Mouse (Mus musculus) kidney, embryonic 16.5 days (tissue): ENCODE results near the gene Dnal1. TPM values are rescaled to one million over a fixed set of nuclear protein-coding genes. Genes with fewer than 3 reads are reported as not detected.
A peak's percentile ranks its signal among the peaks of the same experiment; 100 is the strongest.

Experiments
- ATAC-seq: fragments of 200-750 bp; cut with Nextera tagmentation; 2 replicates; pipeline ENCODE4 v1.8.0; 2017; ENCODE audit warnings: moderate TSS enrichment; ENCODE audit not compliant: low FRiP score, low TSS enrichment
- H3K27ac ChIP-seq: fragments of 300-500 bp; sonication (generic); 2 replicates; pipeline ENCODE4 v1.5.1; 2014; ENCODE audit warnings: low read length
- H3K27me3 ChIP-seq: fragments of 300-500 bp; sonication (generic); 2 replicates; pipeline ENCODE4 v1.6.1; 2014; ENCODE audit warnings: low read length, control low read depth, mixed read lengths; ENCODE audit not compliant: insufficient read depth
- H3K36me3 ChIP-seq: fragments of 300-500 bp; sonication (generic); 2 replicates; pipeline ENCODE4 v1.6.1; 2014; ENCODE audit warnings: low read length, control low read depth, mixed read lengths; ENCODE audit not compliant: insufficient read depth
- H3K4me1 ChIP-seq: fragments of 300-500 bp; sonication (generic); 2 replicates; pipeline ENCODE4 v1.6.1; 2014; ENCODE audit warnings: low read length, control low read depth, mixed read lengths; ENCODE audit not compliant: insufficient read depth
- H3K4me2 ChIP-seq: fragments of 300-500 bp; sonication (generic); replicated peaks from 2 replicates; pipeline ENCODE4 v1.6.1; 2014; ENCODE audit warnings: low read depth, low read length
- H3K4me3 ChIP-seq: fragments of 300-500 bp; sonication (generic); 2 replicates; pipeline ENCODE4 v1.5.1; 2014; ENCODE audit warnings: mild to moderate bottlenecking, low read length
- H3K9ac ChIP-seq: fragments of 300-500 bp; sonication (generic); replicated peaks from 2 replicates; pipeline ENCODE4 v1.6.1; 2014; ENCODE audit warnings: low read length
- H3K9me3 ChIP-seq: fragments of 300-500 bp; sonication (generic); 2 replicates; pipeline ENCODE4 v1.6.1; 2016; ENCODE audit warnings: low read length, control low read depth
- WGBS: fragments of 180-500 bp; shearing (Covaris S2); extraction: QIAGEN DNeasy Blood & Tissue Kit; methylation state at CpG from one replicate; pipeline ENCODE4 v1.1.7; 2014; 5-methylcytosine and 5-hydroxymethylcytosine counted together
- polyA plus RNA-seq: library from polyadenylated mRNA; unstranded; fragments of >200 nt; fragmentation: Nextera tagmentation; extraction: Ambion mirVana; gene quantifications from 2 replicates; pipeline ENCODE4 v1.2.1, GENCODE M21; 2015

The Dnal1 gene
- polyA plus RNA-seq, 1 experiment from 2014 or later: 4.2 TPM

- Histone ChIP-seq H3K4me3 (no peak overlapping the region), H3K4me2 (no peak overlapping the region), H3K9ac (no peak overlapping the region), H3K4me1 (peaks cover 80% of the 10 kb centered on the region), H3K27ac (0 out of 2 replicates have a peak overlapping the region, but pooled peaks have one; percentile 13), H3K27me3 (no peaks in the 10 kb centered on the region), H3K36me3 (peaks cover under 1% of the 10 kb centered on the region), H3K9me3 (no peaks in the 10 kb centered on the region)
- 53% methylated on average over 10 of the region's 10 CpGs for WGBS
- ATAC-seq: no peak
Measured at GRCm38 (mm10) chr12:84178652-84179445, 64.7 kb downstream of the Dnal1 start.

- no peak for ATAC-seq
- WGBS: 54% methylated on average over 3 of the region's 3 CpGs
- Histone ChIP-seq H3K27ac (peak overlapping the region; percentile 57), H3K27me3 (no peaks in the 10 kb centered on the region), H3K4me2 (no peak overlapping the region), H3K9ac (peak overlapping the region; percentile 30; the same call in 1 of the 2 replicates), H3K4me3 (no peak overlapping the region), H3K4me1 (peaks cover 68% of the 10 kb centered on the region), H3K36me3 (no peaks in the 10 kb centered on the region), H3K9me3 (no peaks in the 10 kb centered on the region)
Measured at GRCm38 (mm10) chr12:84180090-84180489, 65.9 kb downstream of the Dnal1 start.

DNA sequence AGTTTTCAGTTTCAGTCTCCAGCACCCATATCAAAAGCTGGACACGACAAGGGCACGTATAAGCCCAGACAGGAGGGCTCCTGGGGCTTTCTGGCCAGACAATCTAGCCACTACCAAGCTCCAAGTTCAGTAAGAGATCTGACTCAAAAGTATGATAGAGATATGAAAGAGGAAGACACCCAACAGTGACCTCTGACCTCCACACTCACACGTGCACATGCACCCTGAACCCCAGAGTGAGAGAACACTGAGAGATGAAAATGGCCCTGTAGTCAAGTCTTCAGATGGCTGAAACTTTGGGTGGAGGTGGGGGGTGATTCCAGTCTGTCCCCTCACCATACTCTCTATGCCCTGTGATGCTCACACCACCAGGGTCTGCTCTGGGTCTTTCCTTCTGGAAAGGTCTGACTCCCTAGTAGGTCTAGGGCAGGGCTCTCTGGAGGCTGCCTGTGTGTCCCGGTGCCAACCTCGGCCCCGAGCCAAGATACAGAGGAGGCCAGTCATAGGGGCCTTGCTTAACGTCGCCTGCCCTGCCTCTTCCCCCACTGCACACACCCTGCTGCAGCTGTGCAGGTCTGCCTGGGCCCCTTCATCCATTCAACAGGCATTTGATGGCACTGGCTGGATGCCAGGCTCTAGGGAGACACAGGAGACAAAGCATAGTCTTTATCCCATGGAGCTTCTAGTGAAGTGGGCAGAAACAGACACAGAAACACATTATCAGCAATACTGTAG is 66.7 kb downstream of the Dnal1 start:
- ATAC-seq: peak; percentile 73
- 69% methylated on average over 8 of the region's 8 CpGs for WGBS
- H3K4me1 ChIP-seq: peaks cover 63% of the 10 kb centered on the region
- no peaks in the 10 kb centered on the region for H3K27me3 ChIP-seq
- H3K27ac ChIP-seq: peak overlapping the region; percentile 32
- no peaks in the 10 kb centered on the region for H3K36me3 ChIP-seq
- H3K9ac ChIP-seq: 0 out of 2 replicates have a peak overlapping the region, but pooled peaks have one; percentile 30
- no peak overlapping the region for H3K4me2 ChIP-seq
- H3K4me3 ChIP-seq: no peak overlapping the region
- H3K9me3 ChIP-seq: no peaks in the 10 kb centered on the region

DNA sequence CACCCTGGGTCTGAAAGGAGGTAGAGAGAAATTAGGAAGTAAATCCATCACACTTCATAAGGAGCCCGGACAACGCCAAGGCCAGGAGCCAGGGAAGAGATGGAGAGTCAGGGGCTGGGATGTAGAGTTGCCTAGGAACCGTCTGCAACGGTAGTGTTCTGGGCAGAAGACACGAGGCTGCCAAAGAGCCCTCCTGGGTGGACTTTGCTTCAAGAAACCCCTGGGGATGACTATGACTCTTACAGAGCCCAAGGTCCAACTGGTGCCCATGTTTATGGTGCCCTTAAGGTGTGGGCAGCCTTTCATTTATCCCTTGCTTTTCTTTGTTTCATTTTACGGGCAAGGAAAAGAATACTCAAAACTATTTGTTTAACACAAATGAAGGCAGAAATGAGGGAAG is 67.8 kb downstream of the Dnal1 start:
- no peak overlapping the region for H3K9ac ChIP-seq
- no peaks in the 10 kb centered on the region for H3K27me3 ChIP-seq
- 72% methylated on average over 6 of the region's 6 CpGs for WGBS
- no peaks in the 10 kb centered on the region for H3K36me3 ChIP-seq
- no peak overlapping the region for H3K4me2 ChIP-seq
- ATAC-seq: no peak
- H3K4me3 ChIP-seq: no peak overlapping the region
- no peaks in the 10 kb centered on the region for H3K9me3 ChIP-seq
- H3K27ac ChIP-seq: no peak overlapping the region
- H3K4me1 ChIP-seq: peaks cover 61% of the 10 kb centered on the region

DNA sequence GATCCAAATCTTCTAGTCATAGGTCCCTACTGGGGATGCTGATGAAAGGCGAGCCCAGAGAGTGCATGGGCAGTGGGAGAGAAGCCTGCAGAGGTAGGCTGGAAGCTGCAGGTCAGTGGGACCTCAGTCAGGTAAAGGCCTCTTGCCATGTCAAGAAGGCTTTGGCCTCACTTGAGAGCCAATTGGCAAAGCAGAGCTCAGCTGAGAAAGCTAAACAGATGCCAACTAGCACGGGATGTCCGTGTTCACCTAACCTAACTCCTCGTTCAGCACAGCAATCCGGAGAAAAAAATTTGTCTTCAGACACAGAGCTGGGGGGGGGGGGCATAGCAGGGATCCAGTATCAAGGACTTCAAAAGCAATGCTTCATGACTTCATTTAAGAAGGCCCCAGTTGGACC is 70.8 kb downstream of the Dnal1 start:
- Histone ChIP-seq H3K9ac (no peak overlapping the region), H3K4me3 (no peak overlapping the region), H3K4me2 (no peak overlapping the region), H3K27me3 (no peaks in the 10 kb centered on the region), H3K9me3 (no peaks in the 10 kb centered on the region), H3K4me1 (peaks cover 65% of the 10 kb centered on the region), H3K27ac (no peak overlapping the region), H3K36me3 (no peaks in the 10 kb centered on the region)
- no peak for ATAC-seq
- 84% methylated on average over 5 of the region's 5 CpGs for WGBS

GRCm38 (mm10) chr12:84185547-84185946 is 71.4 kb downstream of the Dnal1 start:
- no peak overlapping the region for H3K4me2 ChIP-seq
- H3K36me3 ChIP-seq: no peaks in the 10 kb centered on the region
- H3K27ac ChIP-seq: no peak overlapping the region
- H3K4me1 ChIP-seq: peaks cover 65% of the 10 kb centered on the region
- no peaks in the 10 kb centered on the region for H3K27me3 ChIP-seq
- WGBS: 65% methylated on average over 6 of the region's 6 CpGs
- H3K4me3 ChIP-seq: no peak overlapping the region
- no peaks in the 10 kb centered on the region for H3K9me3 ChIP-seq
- no peak overlapping the region for H3K9ac ChIP-seq
- ATAC-seq: no peak

- H3K27ac ChIP-seq: no peak overlapping the region
- no peak overlapping the region for H3K9ac ChIP-seq
- peaks cover 65% of the 10 kb centered on the region for H3K4me1 ChIP-seq
- no peak overlapping the region for H3K4me2 ChIP-seq
- H3K9me3 ChIP-seq: no peaks in the 10 kb centered on the region
- WGBS: 92% methylated on average over 3 of the region's 3 CpGs
- no peak for ATAC-seq
- H3K36me3 ChIP-seq: no peaks in the 10 kb centered on the region
- no peaks in the 10 kb centered on the region for H3K27me3 ChIP-seq
- H3K4me3 ChIP-seq: no peak overlapping the region
Measured at GRCm38 (mm10) chr12:84186536-84186935, 72.4 kb downstream of the Dnal1 start.

- H3K27me3 ChIP-seq: no peaks in the 10 kb centered on the region
- H3K36me3 ChIP-seq: no peaks in the 10 kb centered on the region
- H3K27ac ChIP-seq: no peak overlapping the region
- H3K4me1 ChIP-seq: peaks cover 65% of the 10 kb centered on the region
- H3K9ac ChIP-seq: no peak overlapping the region
- no peaks in the 10 kb centered on the region for H3K9me3 ChIP-seq
- WGBS: 64% methylated on average over 5 of the region's 5 CpGs
- ATAC-seq: no peak
- H3K4me2 ChIP-seq: no peak overlapping the region
- no peak overlapping the region for H3K4me3 ChIP-seq
Measured at GRCm38 (mm10) chr12:84186950-84187349, 72.8 kb downstream of the Dnal1 start.

GRCm38 (mm10) chr12:84187752-84188601 is 73.8 kb downstream of the Dnal1 start:
- 64% methylated on average over 15 of the region's 15 CpGs for WGBS
- Histone ChIP-seq H3K27ac (peak overlapping the region; percentile 72), H3K4me1 (peaks cover 69% of the 10 kb centered on the region), H3K4me2 (no peak overlapping the region), H3K9ac (no peak overlapping the region; the same call in 1 of the 2 replicates), H3K9me3 (no peaks in the 10 kb centered on the region), H3K36me3 (no peaks in the 10 kb centered on the region), H3K27me3 (no peaks in the 10 kb centered on the region), H3K4me3 (no peak overlapping the region)
- no peak for ATAC-seq
